Mouse (Mus musculus) lung, postnatal 10 days (tissue): ENCODE data around the gene Olfr790.

Source experiments
- DNase-seq: peaks from one replicate; pipeline ENCODE4 v3.0.0; 2021

The Olfr790 gene

DNA sequence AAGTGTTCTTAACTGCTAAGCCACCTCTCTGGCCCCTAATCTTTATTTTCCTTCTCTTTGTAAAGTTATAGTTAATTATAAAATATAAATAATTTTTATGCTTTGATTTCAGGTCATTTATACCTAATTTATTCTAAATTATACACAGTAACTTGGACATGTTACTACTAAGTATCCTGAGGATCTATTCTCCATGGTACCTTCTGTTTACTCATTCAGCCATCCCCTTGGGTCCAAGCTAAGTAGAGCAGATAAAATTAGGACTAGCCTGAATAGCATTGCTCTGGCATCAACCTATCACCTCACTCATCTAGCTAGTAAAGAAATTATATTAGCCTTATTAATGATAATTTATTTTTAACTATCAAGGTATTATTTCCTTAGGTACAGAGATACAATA, at the start of gene Olfr790:
TSS of gene Olfr790 (plus strand) at position 301 of the 400 bp plus-strand sequence.
- no peak for DNase-seq

GRCm38 (mm10) chr10:129461562-129461961, 36.7 kb upstream of the Olfr790 start, which contains the start of gene Olfr787:
TSS of gene Olfr787 (plus strand) at chr10:129461862.
- no peak for DNase-seq

DNA sequence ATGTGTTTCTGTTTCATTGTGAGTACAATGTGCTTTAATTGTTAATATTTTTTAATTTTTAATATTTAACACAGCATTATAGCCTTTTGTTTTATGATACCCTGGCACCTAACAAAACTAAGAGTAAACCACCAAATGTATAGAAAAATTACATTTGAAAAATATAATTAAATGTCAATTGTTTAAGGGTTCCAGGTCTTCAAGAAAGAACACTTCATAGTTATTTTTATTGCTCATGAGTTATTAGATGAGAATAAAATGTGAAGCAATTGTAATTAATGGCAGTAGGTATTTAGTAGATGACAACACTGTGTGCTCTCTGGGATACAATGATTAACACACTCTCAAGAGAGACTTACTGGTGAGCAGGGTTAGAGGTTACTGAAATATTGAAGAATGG, 27.6 kb upstream of the Olfr790 start, which contains the start of gene Olfr788:
TSS of gene Olfr788 (plus strand) at position 301 of the 400 bp plus-strand sequence.
- no peak for DNase-seq

- DNase-seq: no peak
Observed at GRCm38 (mm10) chr10:129473256-129473655, 25.0 kb upstream of the Olfr790 start.

DNA sequence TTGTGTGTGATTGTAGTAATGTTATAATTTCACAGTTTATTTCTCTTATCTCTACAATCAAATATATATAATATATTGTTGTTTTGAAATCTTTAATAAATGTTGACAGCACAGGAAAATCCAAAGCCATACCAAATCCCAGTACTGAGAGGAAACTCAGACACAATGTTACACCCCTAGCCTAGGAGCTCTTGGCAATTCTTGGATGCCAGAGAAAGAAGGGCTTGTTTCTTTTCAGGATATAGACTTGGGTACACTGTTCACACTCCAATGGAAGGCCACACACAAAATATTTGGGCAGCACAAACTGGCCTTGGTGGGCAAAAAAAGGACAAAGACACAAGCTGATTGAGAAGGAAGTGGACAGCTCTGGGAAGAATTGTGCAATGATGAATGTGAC, 24.6 kb upstream of the Olfr790 start:
- DNase-seq: no peak

DNA sequence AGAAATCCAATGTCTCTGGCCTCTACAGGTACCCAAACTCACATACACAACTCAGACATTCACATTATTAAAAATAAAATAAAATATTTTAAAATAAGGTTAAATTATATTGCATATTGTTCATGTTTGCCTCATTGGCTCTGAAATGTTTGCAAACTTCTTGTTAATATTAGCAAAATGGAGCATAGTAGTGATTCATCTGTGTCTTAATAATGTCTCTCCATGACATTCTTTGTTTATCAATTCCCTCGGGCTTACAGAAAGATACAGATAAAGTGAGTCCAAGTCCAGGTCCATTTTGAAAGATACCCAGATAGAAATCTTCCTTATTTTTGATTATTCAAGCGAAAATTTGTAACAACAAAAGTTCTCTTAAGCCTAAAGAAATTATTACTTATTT, 13.8 kb upstream of the Olfr790 start, which contains the start of gene Olfr789:
TSS of gene Olfr789 (plus strand) at position 301 of the 400 bp plus-strand sequence.
- no peak for DNase-seq

- DNase-seq: no peak
Observed at GRCm38 (mm10) chr10:129490101-129490500, 8.2 kb upstream of the Olfr790 start.

- no peak for DNase-seq
Observed at GRCm38 (mm10) chr10:129521492-129521891, 23.2 kb downstream of the Olfr790 start, which contains the start of gene Olfr791. TSS of gene Olfr791 (plus strand) at chr10:129521792.

- no peak for DNase-seq
Observed at GRCm38 (mm10) chr10:129538862-129539261, 40.6 kb downstream of the Olfr790 start, which contains the start of gene Olfr792. TSS of gene Olfr792 (plus strand) at chr10:129539162.

GRCm38 (mm10) chr10:129549354-129549753, 51.1 kb downstream of the Olfr790 start:
- no peak for DNase-seq
